Mouse (Mus musculus): ENCODE measurements around the gene Pvalb. TPM values are rescaled to one million over a fixed set of nuclear protein-coding genes. Genes with fewer than 3 reads are reported as not detected.

Pvalb gene
- polyA plus RNA-seq (2015; fragmentation: Nextera tagmentation; extraction: Ambion mirVana), result 1.7 and 3.0 TPM in 2 replicates

DNA sequence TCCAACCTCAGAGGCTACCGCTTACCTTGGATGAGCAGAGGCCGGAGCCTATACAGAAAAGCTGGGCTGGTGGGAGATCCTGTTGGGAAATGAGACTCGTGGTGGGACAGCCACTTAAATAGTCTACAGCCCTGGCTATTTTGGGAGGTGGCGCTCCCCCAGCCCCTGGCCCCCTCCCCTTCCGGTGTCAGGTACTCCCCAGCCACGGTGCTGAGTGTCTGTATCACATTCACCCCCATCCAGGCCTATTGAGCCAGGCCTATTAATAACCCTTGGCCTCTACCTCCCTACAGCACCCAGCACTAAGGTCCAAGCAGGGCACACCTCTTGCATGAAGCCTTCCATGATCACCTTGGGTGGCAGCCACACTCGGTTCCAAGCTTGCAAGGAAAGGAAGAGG lies at the start of gene Pvalb:
Pvalb (minus strand) TSS at position 89 of the 400 bp plus-strand sequence.
- 90% methylated on average over 7 of the region's 7 CpGs for WGBS
- Histone ChIP-seq H3K36me3 (replicated peaks) (no peaks in the 10 kb centered on the region), H3K9me3 (no peaks in the 10 kb centered on the region; the same call in 1 of the 2 replicates), H3K27me3 (replicated peaks) (peaks cover 36% of the 10 kb centered on the region), H3K9ac (no peak within 1 kb of the TSS), H3K4me1 (peaks cover 10% of the 10 kb centered on the region), H3K27ac (no peak within 1 kb of the TSS), H3K4me3 (no peak within 1 kb of the TSS), H3K4me2 (no peak within 1 kb of the TSS)
- ATAC-seq (replicated peaks), result no peak

DNA sequence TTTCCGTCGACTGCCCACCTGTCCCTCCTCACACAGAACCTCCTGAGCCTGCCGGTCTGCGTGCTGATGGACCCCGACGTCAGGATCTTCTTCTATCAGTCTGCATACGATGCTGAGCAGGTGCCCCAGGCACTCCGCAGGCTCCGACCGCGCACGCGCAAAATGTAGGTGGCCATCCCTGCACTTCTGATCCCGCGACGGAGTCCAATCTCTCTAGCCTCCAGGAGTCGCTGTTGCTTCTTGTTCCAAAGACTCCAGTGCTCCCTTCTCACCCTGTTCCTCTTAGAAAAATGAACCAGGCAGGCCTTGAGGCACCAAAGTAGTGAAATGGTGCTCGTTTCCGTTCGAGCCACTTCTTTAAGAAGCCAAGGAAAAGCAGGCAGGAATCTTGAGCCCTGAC lies 48.6 kb upstream of the Pvalb start:
- 0 out of 2 replicates have a peak, but pooled peaks cover 6% of the 10 kb centered on the region for H3K27me3 ChIP-seq (replicated peaks)
- 25% methylated on average over 20 of the region's 20 CpGs for WGBS
- no peaks in the 10 kb centered on the region for H3K4me1 ChIP-seq
- H3K9ac ChIP-seq, result no peak overlapping the region
- peak overlapping the region; percentile 21; the same call in 1 of the 2 replicates for H3K4me2 ChIP-seq
- no peaks in the 10 kb centered on the region for H3K36me3 ChIP-seq (replicated peaks)
- H3K4me3 ChIP-seq, result no peak overlapping the region
- ATAC-seq (replicated peaks), result no peak
- no peaks in the 10 kb centered on the region for H3K9me3 ChIP-seq
- H3K27ac ChIP-seq, result no peak overlapping the region

DNA sequence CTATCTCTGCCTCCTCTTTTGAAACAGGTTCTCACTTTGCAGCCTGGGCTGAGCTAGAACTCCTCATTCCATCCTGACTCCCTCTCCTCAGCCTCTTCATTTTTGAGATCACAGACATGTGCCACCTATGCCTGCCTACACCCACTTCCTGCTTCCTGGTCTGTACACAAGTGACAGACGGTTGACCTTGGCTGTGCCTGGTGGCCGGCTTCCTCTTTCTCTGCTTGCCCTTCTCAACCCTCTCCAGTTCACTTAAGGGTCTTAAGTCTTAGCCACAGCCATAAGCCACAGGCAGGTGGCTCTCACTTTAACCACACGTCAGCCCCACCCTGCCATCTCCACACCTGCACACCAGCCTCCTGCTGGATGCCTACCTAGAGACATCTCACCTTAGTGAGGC lies 42.2 kb upstream of the Pvalb start:
- 70% methylated on average over 3 of the region's 3 CpGs for WGBS
- Histone ChIP-seq H3K9ac (no peak overlapping the region), H3K4me1 (no peaks in the 10 kb centered on the region)

DNA sequence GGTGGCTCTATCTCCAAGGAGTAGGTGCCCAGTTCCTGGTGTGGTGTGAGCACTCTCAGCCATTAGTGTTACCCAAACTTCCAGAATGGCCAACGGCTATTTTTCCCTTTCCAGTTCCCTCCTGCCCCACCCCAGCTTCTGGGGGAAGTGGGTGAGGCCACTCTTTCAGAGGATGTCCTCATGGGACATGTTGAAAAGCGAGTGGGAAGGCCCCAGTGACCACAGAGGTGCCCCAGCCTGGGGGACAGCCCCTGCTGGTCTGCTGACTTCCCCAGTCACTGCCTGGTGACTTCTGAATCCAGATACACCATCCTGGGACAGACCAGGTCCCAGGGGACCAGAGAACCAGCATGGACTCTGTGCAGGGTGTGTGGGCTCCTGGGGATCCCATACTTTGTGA lies 41.5 kb upstream of the Pvalb start:
- WGBS, result 60% methylated on average over 2 of the region's 2 CpGs
- Histone ChIP-seq H3K4me1 (no peaks in the 10 kb centered on the region), H3K4me3 (no peak overlapping the region), H3K36me3 (replicated peaks) (no peaks in the 10 kb centered on the region), H3K27ac (no peak overlapping the region), H3K4me2 (no peak overlapping the region), H3K9me3 (no peaks in the 10 kb centered on the region), H3K27me3 (replicated peaks) (no peaks in the 10 kb centered on the region), H3K9ac (no peak overlapping the region)
- ATAC-seq (replicated peaks), result no peak

More for the DNA sequence above, 42.2 kb upstream of the Pvalb start:
- Histone ChIP-seq H3K27ac (no peak overlapping the region), H3K36me3 (replicated peaks) (no peaks in the 10 kb centered on the region), H3K27me3 (replicated peaks) (no peaks in the 10 kb centered on the region), H3K9me3 (no peaks in the 10 kb centered on the region), H3K4me3 (no peak overlapping the region), H3K4me2 (no peak overlapping the region)
- ATAC-seq (replicated peaks), result no peak

DNA sequence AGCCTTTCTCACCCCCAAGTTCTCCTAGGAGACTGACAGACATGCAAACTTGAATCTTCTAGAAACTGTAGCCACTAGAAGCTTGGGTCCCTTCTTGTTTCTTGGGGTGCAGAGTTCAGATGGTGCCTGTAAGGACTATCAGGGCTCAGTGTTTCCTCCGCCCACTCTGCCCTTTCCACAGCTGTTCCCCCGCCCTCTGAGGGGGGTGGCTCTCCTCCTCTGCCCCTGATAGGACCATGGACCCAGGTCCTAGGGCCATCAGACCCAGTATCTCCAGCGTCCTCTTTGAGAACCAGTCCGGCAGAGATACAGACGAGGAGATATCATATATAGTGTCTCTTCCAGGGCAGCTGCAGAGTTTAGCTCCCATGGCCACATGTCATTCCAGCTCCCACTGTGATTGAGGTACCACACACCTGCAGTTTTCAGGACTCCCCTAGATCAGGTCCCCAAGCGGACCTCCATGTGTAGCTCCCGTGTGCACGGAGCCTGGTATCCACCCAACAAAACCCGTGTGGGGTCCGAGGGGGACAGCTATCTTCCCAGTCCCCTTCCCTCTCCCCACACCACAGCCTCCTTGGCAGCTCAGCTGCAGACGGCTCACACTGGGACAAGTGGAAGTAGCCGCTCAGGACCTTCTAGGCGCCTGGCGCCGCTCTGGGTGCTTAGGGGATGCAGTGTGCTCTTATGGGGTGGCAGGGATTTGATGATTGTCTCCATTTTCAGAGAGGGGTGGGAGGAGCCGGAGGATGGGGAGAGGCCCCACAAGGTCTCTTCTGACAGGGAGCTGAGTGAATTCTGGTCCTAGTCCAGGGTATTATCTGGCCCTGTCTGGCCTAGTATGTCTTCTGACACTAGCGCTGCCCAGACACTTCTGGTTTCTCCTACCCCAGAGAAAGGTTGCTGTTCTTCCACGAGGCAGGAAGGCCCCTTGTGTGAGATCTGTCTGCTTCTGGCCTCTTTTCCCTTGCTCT lies 40.2 kb upstream of the Pvalb start:
- no peak for ATAC-seq (replicated peaks)
- no peaks in the 10 kb centered on the region for H3K4me1 ChIP-seq
- no peaks in the 10 kb centered on the region for H3K27me3 ChIP-seq (replicated peaks)
- no peak overlapping the region for H3K4me3 ChIP-seq
- no peaks in the 10 kb centered on the region for H3K36me3 ChIP-seq (replicated peaks)
- no peaks in the 10 kb centered on the region for H3K9me3 ChIP-seq
- WGBS, result 81% methylated on average over 18 of the region's 18 CpGs
- no peak overlapping the region for H3K9ac ChIP-seq
- H3K27ac ChIP-seq, result no peak overlapping the region
- no peak overlapping the region for H3K4me2 ChIP-seq

DNA sequence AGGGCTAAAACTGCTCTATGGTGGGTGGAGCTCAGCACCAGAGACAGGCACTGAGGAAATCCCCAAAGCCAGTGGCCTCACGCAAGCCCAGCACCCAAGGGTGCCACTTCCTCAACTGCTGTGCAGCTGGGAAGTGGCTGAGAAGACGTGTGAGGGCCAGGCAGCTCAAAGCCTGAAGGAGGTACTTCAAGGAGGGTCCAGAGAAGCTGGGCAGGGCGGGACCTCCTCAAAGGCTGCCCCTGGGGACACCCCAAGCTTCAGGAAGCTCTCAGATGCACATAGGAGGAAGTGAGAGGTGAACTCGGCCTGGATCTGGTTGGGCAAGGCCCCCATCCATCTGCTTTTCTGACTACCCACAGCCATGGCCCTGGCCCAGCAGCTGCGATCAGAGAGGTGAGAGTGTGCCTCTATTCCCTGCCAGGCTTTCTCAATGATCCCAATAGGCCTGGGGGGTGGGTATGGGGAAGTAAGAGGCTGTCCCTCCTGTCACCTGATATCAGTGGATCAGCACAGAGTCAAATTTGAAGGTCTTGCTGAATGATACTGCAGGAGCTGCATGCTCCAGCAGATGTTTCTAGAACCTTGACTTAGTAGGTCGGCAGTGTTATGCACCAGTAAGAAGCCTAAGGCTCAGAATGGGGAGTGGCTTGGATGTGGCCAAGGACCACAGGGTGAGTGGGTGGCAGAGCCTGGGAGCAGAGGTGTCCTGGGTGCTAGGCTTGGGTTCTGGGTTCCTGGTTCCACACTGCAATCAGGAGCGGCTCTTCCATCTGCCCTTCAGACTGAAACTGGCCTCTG lies 38.7 kb upstream of the Pvalb start, which contains the start of gene Ncf4:
Ncf4 (plus strand) TSS at position 107 of the 798 bp plus-strand sequence.
- 74% methylated on average over 7 of the region's 7 CpGs for WGBS
- Histone ChIP-seq H3K9ac (no peak within 1 kb of the TSS), H3K9me3 (no peaks in the 10 kb centered on the region), H3K27ac (no peak within 1 kb of the TSS), H3K4me1 (no peaks in the 10 kb centered on the region), H3K36me3 (replicated peaks) (no peaks in the 10 kb centered on the region), H3K27me3 (replicated peaks) (0 out of 2 replicates have a peak, but pooled peaks cover 4% of the 10 kb centered on the region), H3K4me3 (no peak within 1 kb of the TSS), H3K4me2 (no peak within 1 kb of the TSS)
- no peak for ATAC-seq (replicated peaks)

DNA sequence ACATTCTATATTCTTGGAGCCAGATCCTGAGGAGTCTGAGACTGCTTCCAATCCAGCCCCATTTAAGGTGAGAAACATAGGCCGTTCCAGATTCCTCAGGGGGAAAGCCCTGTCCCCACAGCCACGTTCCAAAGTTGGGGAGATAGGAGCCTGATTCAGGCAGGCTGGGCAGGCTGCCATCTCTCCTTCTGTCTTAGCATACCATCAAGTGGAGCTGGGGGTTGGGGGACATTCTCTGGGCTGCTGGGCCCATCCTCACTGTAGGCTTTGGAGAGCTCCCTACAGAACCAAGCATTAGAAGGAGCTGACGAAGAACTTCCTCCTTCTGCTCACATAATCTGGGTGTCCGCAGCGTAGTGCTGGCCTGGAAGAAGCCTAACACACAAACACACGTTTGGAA lies 37.6 kb upstream of the Pvalb start:
- Histone ChIP-seq H3K4me1 (no peaks in the 10 kb centered on the region), H3K4me2 (no peak overlapping the region), H3K9me3 (no peaks in the 10 kb centered on the region), H3K9ac (no peak overlapping the region), H3K27me3 (replicated peaks) (0 out of 2 replicates have a peak, but pooled peaks cover 4% of the 10 kb centered on the region), H3K36me3 (replicated peaks) (no peaks in the 10 kb centered on the region), H3K4me3 (no peak overlapping the region), H3K27ac (no peak overlapping the region)
- 69% methylated on average over 6 of the region's 6 CpGs for WGBS
- ATAC-seq (replicated peaks), result no peak

DNA sequence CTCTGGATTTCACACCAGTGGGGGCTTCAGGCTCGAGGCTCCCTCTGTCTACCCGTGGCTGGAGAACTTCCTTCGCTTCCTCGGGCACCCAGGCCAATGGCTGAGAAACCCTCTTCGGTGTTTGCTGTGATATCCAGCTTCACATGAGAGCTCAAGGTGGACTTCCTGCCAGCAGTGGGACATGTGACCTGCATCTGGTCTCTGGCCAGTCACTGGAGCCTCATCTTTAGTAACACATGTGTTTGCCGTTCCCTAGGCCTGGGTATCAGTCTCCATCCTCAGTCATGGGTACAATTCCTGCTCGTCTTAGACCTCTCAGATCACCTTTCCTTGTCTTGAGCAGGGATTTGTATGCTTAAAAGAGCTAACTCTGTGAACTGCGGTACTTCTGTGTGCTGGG lies 36.9 kb upstream of the Pvalb start:
- Histone ChIP-seq H3K4me2 (no peak overlapping the region), H3K4me1 (no peaks in the 10 kb centered on the region), H3K4me3 (no peak overlapping the region), H3K9ac (no peak overlapping the region), H3K27me3 (replicated peaks) (0 out of 2 replicates have a peak, but pooled peaks cover 4% of the 10 kb centered on the region), H3K27ac (no peak overlapping the region), H3K36me3 (replicated peaks) (no peaks in the 10 kb centered on the region), H3K9me3 (no peaks in the 10 kb centered on the region)
- 81% methylated on average over 8 of the region's 8 CpGs for WGBS
- ATAC-seq (replicated peaks), result no peak

DNA sequence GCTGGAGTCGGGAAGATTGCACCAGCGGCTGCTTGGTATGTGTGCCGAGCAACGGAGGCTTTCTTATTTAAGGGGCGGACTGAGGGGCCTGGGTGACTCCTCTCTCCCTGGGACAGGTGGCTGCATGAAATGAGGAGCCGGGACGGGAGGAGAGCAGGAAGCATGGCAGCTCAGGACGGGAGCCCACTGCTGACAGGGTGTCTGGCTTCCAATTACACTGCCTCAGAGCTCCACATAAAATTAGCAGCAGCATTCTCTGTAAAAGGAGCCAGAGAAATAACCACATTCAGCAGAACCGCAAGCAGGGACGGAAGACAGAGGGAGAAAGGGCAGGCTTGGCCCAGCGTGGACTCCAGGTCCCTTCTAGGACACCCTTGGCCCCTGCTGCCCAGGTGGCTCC lies 35.1 kb upstream of the Pvalb start:
- H3K9ac ChIP-seq, result no peak overlapping the region
- H3K36me3 ChIP-seq (replicated peaks), result no peaks in the 10 kb centered on the region
- no peak for ATAC-seq (replicated peaks)
- peaks cover 4% of the 10 kb centered on the region; the same call in 1 of the 2 replicates for H3K27me3 ChIP-seq (replicated peaks)
- H3K4me1 ChIP-seq, result no peaks in the 10 kb centered on the region
- no peak overlapping the region for H3K4me3 ChIP-seq
- WGBS, result 47% methylated on average over 11 of the region's 11 CpGs
- no peak overlapping the region for H3K27ac ChIP-seq
- no peak overlapping the region for H3K4me2 ChIP-seq
- no peaks in the 10 kb centered on the region for H3K9me3 ChIP-seq

DNA sequence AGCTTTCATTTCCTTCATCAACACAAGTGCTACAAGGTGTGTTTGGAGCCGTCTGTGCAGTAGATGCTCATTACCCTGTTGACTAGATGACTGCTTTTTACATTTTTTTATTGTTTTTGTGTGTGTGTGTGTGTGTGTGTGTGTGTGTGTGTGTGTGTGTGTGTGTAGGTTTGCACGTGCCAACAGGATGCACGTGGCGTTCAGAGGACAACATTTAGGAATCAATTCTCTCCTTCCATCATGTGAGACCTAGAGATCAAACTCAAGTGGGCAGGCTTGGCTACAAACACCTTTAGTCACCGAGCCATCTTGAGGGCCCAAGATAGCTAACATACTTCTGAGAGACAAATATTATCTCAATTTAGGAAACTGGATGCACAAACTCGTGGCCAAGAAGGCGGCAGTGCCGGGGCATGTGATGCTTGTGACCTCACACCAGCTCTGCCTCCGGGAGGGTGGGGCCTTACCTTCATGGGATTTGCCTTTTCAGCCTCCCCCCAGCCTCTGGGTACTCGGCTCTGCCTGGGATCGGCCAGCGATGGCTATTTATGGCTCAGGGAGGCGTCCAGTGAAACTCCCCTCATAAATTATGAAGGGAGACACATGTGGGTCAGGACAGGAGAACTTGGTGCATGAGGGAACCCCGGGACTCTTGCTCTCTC lies 33.9 kb upstream of the Pvalb start:
- Histone ChIP-seq H3K27ac (no peak overlapping the region), H3K9me3 (no peaks in the 10 kb centered on the region), H3K36me3 (replicated peaks) (no peaks in the 10 kb centered on the region), H3K4me3 (no peak overlapping the region), H3K9ac (no peak overlapping the region), H3K4me2 (no peak overlapping the region), H3K4me1 (no peaks in the 10 kb centered on the region), H3K27me3 (replicated peaks) (peaks cover 5% of the 10 kb centered on the region)
- ATAC-seq (replicated peaks), result no peak
- 81% methylated on average over 14 of the region's 14 CpGs for WGBS

DNA sequence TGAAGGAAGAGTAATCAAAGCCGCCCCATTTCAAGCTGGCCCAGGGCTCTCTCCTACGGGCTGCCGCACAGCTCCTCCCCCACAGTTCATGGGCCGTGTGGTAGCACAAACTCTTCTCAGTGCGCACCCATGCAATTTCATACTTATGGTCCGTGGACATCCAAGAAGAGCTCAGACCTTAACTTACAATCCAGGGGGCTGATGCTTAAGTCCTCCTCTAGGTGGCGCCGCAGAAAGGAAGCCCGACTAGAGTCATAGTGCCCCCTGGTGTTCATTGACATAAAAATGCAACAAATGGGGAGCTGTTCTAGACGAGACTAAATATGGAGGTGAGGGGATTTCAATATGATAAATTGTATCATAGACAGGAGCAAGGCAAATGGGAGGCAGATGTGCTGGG lies 33.3 kb upstream of the Pvalb start:
- no peaks in the 10 kb centered on the region for H3K36me3 ChIP-seq (replicated peaks)
- H3K4me1 ChIP-seq, result no peaks in the 10 kb centered on the region
- no peak overlapping the region for H3K4me3 ChIP-seq
- H3K4me2 ChIP-seq, result no peak overlapping the region
- H3K27me3 ChIP-seq (replicated peaks), result peaks cover 11% of the 10 kb centered on the region
- no peaks in the 10 kb centered on the region for H3K9me3 ChIP-seq
- ATAC-seq (replicated peaks), result no peak
- WGBS, result 27% methylated on average over 10 of the region's 10 CpGs
- no peak overlapping the region for H3K9ac ChIP-seq
- H3K27ac ChIP-seq, result no peak overlapping the region
